Mouse (Mus musculus): Measurements from ENCODE around the gene Zcchc17.

- TF ChIP-seq CTCF (IDR thresholded peaks at IDR 0.05; ENCODE audit: extremely low read depth, insufficient read depth, low read length) (peak; percentile 73), POLR2A (IDR thresholded peaks at IDR 0.05; ENCODE audit: extremely low read depth, insufficient read depth, low read length) (no peak)
Measured at GRCm38 (mm10) chr4:130341691-130342090, 18.1 kb downstream of the Zcchc17 start.

Data from cortical plate, adult 2 months (tissue).